Mouse (Mus musculus): ENCODE measurements around the gene Gse1.

Gene Gse1

DNA sequence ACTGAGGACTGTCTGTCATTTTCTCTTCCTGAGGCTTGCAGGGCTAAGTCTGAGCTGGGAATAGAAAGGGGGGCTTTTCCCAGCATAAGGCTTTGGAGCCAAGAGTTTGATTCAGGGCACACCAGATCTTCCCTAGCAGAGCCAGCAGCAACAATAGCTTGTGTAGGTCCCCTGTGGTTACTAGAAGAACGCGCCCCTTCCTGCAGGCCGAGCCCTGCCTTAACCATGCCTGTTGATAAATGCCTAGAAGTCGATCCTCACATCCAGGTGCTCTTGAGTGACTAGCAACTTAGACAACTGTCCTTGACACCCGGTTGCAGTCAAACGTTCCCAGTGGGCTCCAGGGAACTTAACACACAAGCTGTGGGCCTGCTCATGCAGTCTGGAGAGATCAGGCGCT lies 195.3 kb downstream of the Gse1 start:
- DNase-seq (ENCODE audit: low spot score), result no peak

DNA sequence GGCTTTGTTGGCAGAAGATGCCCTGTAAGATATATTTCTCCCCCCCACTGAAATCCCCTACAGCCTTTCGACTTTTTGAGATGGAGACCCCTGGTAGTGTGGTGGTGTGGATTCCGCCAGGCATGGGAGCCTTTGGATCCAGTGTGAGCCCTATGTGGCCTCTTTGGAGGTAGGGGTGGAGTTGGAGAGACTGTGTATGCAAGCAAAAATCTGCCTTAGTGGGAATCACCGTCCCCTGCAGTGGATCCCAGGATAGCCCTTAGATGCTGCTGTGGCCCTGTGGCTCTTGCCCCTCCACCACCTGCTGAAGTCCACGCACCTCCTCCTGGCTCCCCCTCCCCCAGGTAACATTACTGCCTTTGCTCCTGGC lies 196.6 kb downstream of the Gse1 start:
- DNase-seq (ENCODE audit: low spot score), result no peak

- no peak for DNase-seq (ENCODE audit: low spot score)
These were observed 197.1 kb downstream of the Gse1 start for GRCm38 (mm10) chr8:120425199-120425941.

DNA sequence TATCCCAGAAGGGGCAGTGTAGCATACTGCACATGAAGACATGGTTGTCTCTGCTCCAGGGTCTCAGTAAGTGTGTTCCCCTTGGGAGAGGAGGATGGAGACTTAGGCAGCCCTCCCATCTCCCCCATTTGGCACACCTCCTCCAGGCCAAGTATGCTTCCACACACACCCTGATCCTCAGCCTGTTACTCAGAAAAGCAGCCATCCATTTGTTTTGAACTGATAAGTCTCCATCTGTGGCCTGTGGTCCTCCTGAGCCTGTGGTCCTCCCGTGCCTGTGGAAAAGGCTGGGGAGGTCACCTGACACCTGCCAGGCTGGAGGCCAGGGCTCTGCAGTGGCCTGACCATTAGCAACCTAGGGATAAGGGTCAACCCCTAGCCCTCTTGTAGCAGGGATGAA lies 197.8 kb downstream of the Gse1 start:
- no peak for DNase-seq (ENCODE audit: low spot score)

DNA sequence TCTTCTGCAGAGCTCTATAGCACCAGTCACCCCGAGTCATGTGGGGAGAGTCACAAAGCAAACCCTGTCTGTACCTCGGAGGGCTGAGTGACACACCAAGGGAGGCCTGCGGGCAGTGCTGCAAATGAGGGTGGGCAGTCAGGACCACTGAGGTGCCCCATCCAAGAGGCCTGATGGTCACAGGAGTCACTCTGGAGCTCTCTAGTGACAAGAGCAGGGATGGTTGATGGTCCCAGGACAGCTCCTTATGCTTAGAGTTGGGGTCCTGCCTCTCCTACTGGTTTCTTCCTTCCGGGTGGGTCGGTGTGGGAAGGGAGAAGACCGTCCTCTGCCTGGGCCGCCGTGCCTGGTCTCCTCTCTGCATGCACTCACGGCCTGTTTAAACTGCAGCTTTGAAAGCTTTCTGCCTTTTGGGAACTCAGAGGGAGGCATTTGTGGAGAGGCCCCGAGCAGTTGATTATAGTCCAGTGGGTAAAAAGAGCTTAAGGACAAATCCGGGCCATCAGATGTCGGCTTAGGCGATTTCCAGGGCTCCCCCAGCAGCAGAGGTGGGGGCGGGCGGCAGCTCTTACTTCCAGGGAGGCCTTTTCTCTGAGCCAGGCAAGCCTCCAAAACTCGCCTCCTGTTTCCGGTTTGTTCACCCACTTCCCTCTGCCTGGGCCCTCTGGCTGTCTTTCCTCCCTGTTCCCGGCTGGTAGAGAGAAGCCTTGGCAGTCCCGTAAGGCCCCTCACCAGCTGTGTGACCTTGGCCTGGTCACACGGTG lies 198.5 kb downstream of the Gse1 start:
- DNase-seq (ENCODE audit: low spot score), result no peak

GRCm38 (mm10) chr8:120428492-120428891 lies 200.2 kb downstream of the Gse1 start:
- no peak for DNase-seq (ENCODE audit: low spot score)

GRCm38 (mm10) chr8:120429116-120429515 lies 200.9 kb downstream of the Gse1 start:
- no peak for DNase-seq (ENCODE audit: low spot score)

DNA sequence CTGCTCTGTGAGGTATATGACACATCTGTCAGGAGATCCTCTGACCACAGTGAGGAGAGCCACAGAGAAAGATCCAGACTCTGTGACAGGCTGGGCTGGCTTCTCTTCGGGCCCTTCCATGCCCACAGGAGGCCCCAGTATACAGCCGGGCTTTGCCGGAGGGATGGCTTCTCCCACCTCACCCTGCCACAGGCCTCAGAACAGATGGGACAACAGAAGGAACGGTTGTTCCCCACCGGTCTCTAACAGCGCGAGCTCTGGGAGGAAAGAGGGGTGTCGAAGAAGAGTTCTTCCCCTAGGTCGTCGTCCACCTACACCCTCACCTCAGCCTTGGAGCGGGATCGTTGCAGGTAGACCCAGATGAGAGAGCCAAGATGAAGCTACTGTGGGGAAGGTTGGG lies 202.8 kb downstream of the Gse1 start:
- DNase-seq (ENCODE audit: low spot score), result no peak

DNA sequence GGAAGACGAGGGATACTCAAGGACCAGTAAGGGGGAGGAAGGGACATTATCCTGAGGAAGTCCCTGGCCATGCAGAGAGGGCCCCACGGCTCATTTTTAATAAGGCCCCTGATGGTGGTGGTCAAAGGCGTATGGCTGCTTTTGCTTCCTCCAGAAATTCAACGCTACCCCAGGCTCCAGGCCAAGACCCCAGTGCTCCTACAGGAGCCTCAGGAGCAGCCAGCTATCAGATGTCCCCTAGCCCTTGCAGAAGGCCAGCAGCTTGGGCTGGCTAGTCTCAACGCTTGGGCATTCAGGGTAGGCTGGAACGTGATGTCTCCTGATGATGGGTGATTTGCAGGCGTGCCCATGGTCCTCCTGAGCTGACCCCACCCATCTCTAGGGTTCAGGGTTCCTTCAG lies 204.2 kb downstream of the Gse1 start:
- no peak for DNase-seq (ENCODE audit: low spot score)

DNA sequence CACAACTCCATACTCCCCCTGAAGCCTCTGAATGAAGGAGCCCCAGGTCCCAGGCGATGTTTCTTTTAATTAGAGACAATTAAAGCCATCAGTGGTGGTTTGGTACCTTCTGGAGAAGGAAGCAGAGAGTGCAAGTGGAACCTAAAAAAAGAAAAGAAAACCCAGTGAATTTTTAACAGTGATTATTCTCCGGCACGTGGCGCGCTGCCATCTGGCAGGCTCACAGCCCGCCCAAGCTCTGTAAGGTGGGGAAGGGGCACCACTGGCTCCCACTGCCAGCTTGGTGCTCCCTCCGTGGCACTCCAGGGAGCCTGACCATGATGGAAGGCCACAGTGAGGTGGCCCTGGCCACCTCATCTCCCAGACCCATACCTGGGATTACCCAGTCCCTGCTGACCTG lies 204.9 kb downstream of the Gse1 start:
- no peak for DNase-seq (ENCODE audit: low spot score)

GRCm38 (mm10) chr8:120433734-120434133 lies 205.5 kb downstream of the Gse1 start:
- DNase-seq (ENCODE audit: low spot score), result no peak

- no peak for DNase-seq (ENCODE audit: low spot score)
These were observed 207.5 kb downstream of the Gse1 start for GRCm38 (mm10) chr8:120435781-120436180.

- no peak for DNase-seq (ENCODE audit: low spot score)
These were observed 208.3 kb downstream of the Gse1 start for GRCm38 (mm10) chr8:120436491-120437030.

GRCm38 (mm10) chr8:120437207-120437606 lies 209.0 kb downstream of the Gse1 start:
- DNase-seq (ENCODE audit: low spot score), result no peak

- DNase-seq (ENCODE audit: low spot score), result no peak
These were observed 209.6 kb downstream of the Gse1 start for GRCm38 (mm10) chr8:120437666-120438395.

DNA sequence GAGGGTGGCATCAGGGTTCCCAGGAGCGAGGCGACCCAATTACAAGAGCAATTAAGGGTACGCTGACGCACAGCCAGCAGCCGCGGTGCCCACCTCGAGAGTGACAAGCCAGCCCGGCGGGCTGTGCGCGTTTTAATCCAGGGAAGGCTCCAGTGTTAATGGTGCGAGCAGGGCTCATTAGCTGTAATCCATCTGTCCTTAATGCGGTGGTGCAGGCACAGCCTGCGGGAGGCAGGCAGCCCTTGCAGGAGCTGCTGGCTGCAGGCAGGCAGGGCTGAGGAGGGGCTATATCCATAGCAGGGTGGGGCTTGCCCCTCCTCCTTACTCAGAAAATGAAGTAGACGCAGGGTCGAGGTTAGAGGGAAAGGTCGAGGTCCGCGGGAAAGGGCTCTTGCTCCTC lies 211.1 kb downstream of the Gse1 start:
- DNase-seq (ENCODE audit: low spot score), result no peak

- no peak for DNase-seq (ENCODE audit: low spot score)
These were observed 212.5 kb downstream of the Gse1 start for GRCm38 (mm10) chr8:120440739-120441138.

DNA sequence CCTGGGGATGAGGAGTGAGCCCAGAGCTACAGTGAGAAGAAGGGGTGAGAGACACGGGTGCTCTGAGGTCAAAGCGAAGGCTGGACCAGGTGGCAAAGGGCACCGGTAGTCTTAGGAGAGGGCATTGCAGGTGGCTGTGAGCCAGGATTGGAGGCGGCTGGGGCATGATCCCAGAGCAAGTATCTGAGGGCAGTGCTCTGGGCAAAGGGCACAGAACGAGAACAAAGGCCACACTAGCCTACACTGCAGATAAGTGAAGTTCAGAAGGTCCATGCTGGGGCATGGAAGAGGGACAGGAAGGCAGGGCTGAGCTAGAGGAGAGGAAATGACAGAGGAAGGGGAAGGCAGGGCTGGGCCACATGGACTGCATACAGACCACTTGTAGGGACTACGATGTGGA lies 213.4 kb downstream of the Gse1 start:
- no peak for DNase-seq (ENCODE audit: low spot score)

GRCm38 (mm10) chr8:120442306-120443003 lies 214.2 kb downstream of the Gse1 start:
- DNase-seq (ENCODE audit: low spot score), result no peak

GRCm38 (mm10) chr8:120445249-120445648 lies 217.0 kb downstream of the Gse1 start:
- DNase-seq (ENCODE audit: low spot score), result no peak

- DNase-seq (ENCODE audit: low spot score), result no peak
These were observed 219.9 kb downstream of the Gse1 start for GRCm38 (mm10) chr8:120448131-120448530.

GRCm38 (mm10) chr8:120449139-120449538 lies 220.9 kb downstream of the Gse1 start:
- DNase-seq (ENCODE audit: low spot score), result no peak

Measured in urinary bladder, postnatal 25 days (tissue).